Mouse (Mus musculus) cortical plate, adult 2 months (tissue): ENCODE results near the gene Bcas3.

Experiments used
- CTCF ChIP-seq: fragments of 200-500 bp; IDR thresholded peaks from 2 replicates; pipeline ENCODE4 v1.5.1; 2011; ENCODE audit warnings: mild to moderate bottlenecking, control low read depth, low read length; ENCODE audit not compliant: insufficient read depth; ENCODE audit errors: extremely low read depth
- POLR2A ChIP-seq: fragments of 200-500 bp; IDR thresholded peaks from 2 replicates; pipeline ENCODE4 v1.6.1; 2011; ENCODE audit warnings: mild to moderate bottlenecking, low read length, control low read depth; ENCODE audit not compliant: insufficient read depth; ENCODE audit errors: extremely low read depth

DNA sequence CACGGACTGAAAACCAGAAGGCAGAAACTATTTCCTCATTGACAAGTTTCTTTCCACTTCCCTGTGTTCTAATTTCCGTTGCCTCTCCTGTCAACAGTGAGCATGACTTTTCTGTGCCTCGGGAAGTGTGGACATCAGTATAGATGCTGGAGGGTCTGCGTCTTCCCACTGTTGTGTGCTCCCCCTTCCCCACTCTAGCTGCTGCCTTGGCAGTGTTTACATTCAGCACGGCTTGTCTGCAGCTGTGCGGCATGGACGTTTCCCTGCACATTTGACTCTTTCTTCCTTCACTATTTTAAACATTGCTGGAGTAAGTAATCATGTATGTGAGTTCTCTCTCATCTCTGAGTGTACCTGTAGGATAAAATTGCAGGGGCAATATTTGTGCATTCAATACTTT is 59.4 kb downstream of the Bcas3 start:
- no peak for TF ChIP-seq POLR2A
- TF ChIP-seq CTCF = no peak
